Mouse (Mus musculus) myocyte (in vitro differentiated cells): ENCODE results near the gene Arl8a. TPM values are rescaled to one million over a fixed set of nuclear protein-coding genes. Genes with fewer than 3 reads are reported as not detected.
A peak's percentile ranks its signal among the peaks of the same experiment; 100 is the strongest.

Experiments
- H3K27me3 ChIP-seq: one replicate; pipeline ENCODE4 v1.6.1; 2011; ENCODE audit not compliant: control insufficient read depth, insufficient read depth, insufficient read length
- H3K36me3 ChIP-seq: one replicate; pipeline ENCODE4 v1.6.1; 2011; ENCODE audit not compliant: control insufficient read depth, insufficient read depth
- H3K4me2 ChIP-seq: one replicate; pipeline ENCODE4 v1.6.1; 2011; ENCODE audit warnings: low read depth, control low read depth
- H3K4me3 ChIP-seq: one replicate; pipeline ENCODE4 v1.5.1; 2011; ENCODE audit warnings: mild to moderate bottlenecking, control low read depth, moderate library complexity
- H3K79me2 ChIP-seq: one replicate; pipeline ENCODE4 v1.6.1; 2011; ENCODE audit not compliant: control insufficient read depth, insufficient read depth
- H3ac ChIP-seq: one replicate; pipeline ENCODE4 v1.6.1; 2011; ENCODE audit not compliant: control insufficient read depth, insufficient read length
- CEBPB ChIP-seq: IDR thresholded peaks from 2 replicates; pipeline ENCODE4 v1.6.1; 2011; ENCODE audit warnings: mild to moderate bottlenecking, moderate library complexity; ENCODE audit not compliant: poor library complexity, insufficient read depth, severe bottlenecking
- E2F4 ChIP-seq: IDR thresholded peaks from one replicate; pipeline ENCODE4 v1.6.1; 2011; ENCODE audit warnings: mild to moderate bottlenecking, control low read depth, moderate library complexity; ENCODE audit not compliant: insufficient read depth
- MAX ChIP-seq: IDR thresholded peaks from one replicate; pipeline ENCODE4 v1.6.1; 2011; ENCODE audit warnings: low read depth, mild to moderate bottlenecking, control low read depth
- MYOD1 ChIP-seq, 3 experiments: IDR thresholded peaks; one replicate each; pipeline ENCODE4 v1.6.1; 2011; ENCODE audit warnings: control low read depth in 2 of 3, low read depth in 2 of 3, mild to moderate bottlenecking in 2 of 3, moderate library complexity in 1 of 3; ENCODE audit not compliant: insufficient read length in 2 of 3, control insufficient read depth in 1 of 3
- MYOG ChIP-seq, 3 experiments: IDR thresholded peaks; one replicate each; pipeline ENCODE4 v1.6.1; 2011; ENCODE audit warnings: control low read depth in 2 of 3, low read depth in 2 of 3, mild to moderate bottlenecking in 2 of 3; ENCODE audit not compliant: insufficient read length in 2 of 3, control insufficient read depth in 1 of 3, insufficient read depth in 1 of 3
- POLR2A ChIP-seq: IDR thresholded peaks from one replicate; pipeline ENCODE4 v1.6.1; 2011; ENCODE audit warnings: low read depth, mild to moderate bottlenecking, control low read depth, moderate library complexity; ENCODE audit not compliant: insufficient read length
- POLR2AphosphoS2 ChIP-seq: IDR thresholded peaks from one replicate; pipeline ENCODE4 v1.6.1; 2011; ENCODE audit warnings: low read depth, control low read depth; ENCODE audit not compliant: insufficient read length
- REST ChIP-seq: IDR thresholded peaks from one replicate; pipeline ENCODE4 v1.6.1; 2011; ENCODE audit warnings: mild to moderate bottlenecking, control low read depth, moderate library complexity; ENCODE audit not compliant: insufficient read depth, insufficient read length
- SRF ChIP-seq: IDR thresholded peaks from one replicate; pipeline ENCODE4 v1.6.1; 2011; ENCODE audit warnings: low read depth; ENCODE audit not compliant: control insufficient read depth, insufficient read length
- TCF12 ChIP-seq: IDR thresholded peaks from one replicate; pipeline ENCODE4 v1.6.1; 2011; ENCODE audit warnings: mild to moderate bottlenecking, control low read depth; ENCODE audit not compliant: poor library complexity, insufficient read depth, severe bottlenecking
- TCF3 ChIP-seq: IDR thresholded peaks from one replicate; pipeline ENCODE4 v1.6.1; 2011; ENCODE audit warnings: low read depth, control low read depth; ENCODE audit not compliant: insufficient read length
- USF1 ChIP-seq: IDR thresholded peaks from one replicate; pipeline ENCODE4 v1.6.1; 2011; ENCODE audit warnings: low read depth, mild to moderate bottlenecking, control low read depth, moderate library complexity
- polyA plus RNA-seq: library from polyadenylated mRNA; unstranded; fragments of >200 nt; fragmentation: generic; extraction: Trizol; gene quantifications from one replicate; pipeline ENCODE4 v1.2.1, GENCODE M21; 2012; ENCODE audit warnings: missing spikeins

Arl8a gene
- polyA plus RNA-seq, 1 experiment: 61.2 TPM

GRCm38 (mm10) chr1:135167435-135167834, 20.8 kb downstream of the Arl8a start, which contains the start of gene Gpr37l1:
Gene Gpr37l1 (minus strand): TSS chr1:135167681.
- no peak within 1 kb of the TSS for H3ac ChIP-seq
- no peaks in the 10 kb centered on the region for H3K27me3 ChIP-seq
- no peak within 1 kb of the TSS for H3K4me2 ChIP-seq
- H3K79me2 ChIP-seq: no peaks in the 10 kb centered on the region
- H3K4me3 ChIP-seq: no peak within 1 kb of the TSS
- TF ChIP-seq MYOD1 (IDR thresholded peaks at IDR 0.05; ENCODE audit: control insufficient read depth in 1 of 3, insufficient read length in 2 of 3, low read depth in 2 of 3): peak in 2 of 3 experiments; percentile 27 to 78
- no peak for TF ChIP-seq TCF3
- no peak for TF ChIP-seq TCF12
- TF ChIP-seq USF1: no peak
- TF ChIP-seq REST: no peak
- TF ChIP-seq E2F4: no peak
- TF ChIP-seq SRF: no peak
- TF ChIP-seq MAX: no peak
- TF ChIP-seq MYOG (IDR thresholded peaks at IDR 0.05; ENCODE audit: control insufficient read depth in 1 of 3, insufficient read depth in 1 of 3, insufficient read length in 2 of 3, low read depth in 2 of 3): peak in 2 of 3 experiments; percentile 10 to 48
- no peak for TF ChIP-seq POLR2AphosphoS2
- no peak for TF ChIP-seq CEBPB
- TF ChIP-seq POLR2A: no peak
- H3K36me3 ChIP-seq: no peaks in the 10 kb centered on the region

- no peaks in the 10 kb centered on the region for H3K27me3 ChIP-seq
- no peaks in the 10 kb centered on the region for H3K36me3 ChIP-seq
- no peaks in the 10 kb centered on the region for H3K79me2 ChIP-seq
- H3ac ChIP-seq: no peak overlapping the region
- no peak overlapping the region for H3K4me3 ChIP-seq
- H3K4me2 ChIP-seq: no peak overlapping the region
- TF ChIP-seq SRF: no peak
- TF ChIP-seq E2F4: no peak
- no peak for TF ChIP-seq MYOD1 (IDR thresholded peaks at IDR 0.05; ENCODE audit: control insufficient read depth in 1 of 3, insufficient read length in 2 of 3, low read depth in 2 of 3)
- no peak for TF ChIP-seq POLR2AphosphoS2
- no peak for TF ChIP-seq POLR2A
- TF ChIP-seq TCF12: no peak
- TF ChIP-seq USF1: no peak
- no peak for TF ChIP-seq CEBPB
- TF ChIP-seq REST: no peak
- TF ChIP-seq MYOG (IDR thresholded peaks at IDR 0.05; ENCODE audit: control insufficient read depth in 1 of 3, insufficient read depth in 1 of 3, insufficient read length in 2 of 3, low read depth in 2 of 3): no peak
- no peak for TF ChIP-seq TCF3
- TF ChIP-seq MAX: no peak
Observed at GRCm38 (mm10) chr1:135168453-135169200, 22.0 kb downstream of the Arl8a start.

GRCm38 (mm10) chr1:135169556-135170224, 23.1 kb downstream of the Arl8a start:
- H3K4me3 ChIP-seq: no peak overlapping the region
- H3ac ChIP-seq: no peak overlapping the region
- no peaks in the 10 kb centered on the region for H3K79me2 ChIP-seq
- H3K36me3 ChIP-seq: no peaks in the 10 kb centered on the region
- no peaks in the 10 kb centered on the region for H3K27me3 ChIP-seq
- peak overlapping the region; percentile 16 for H3K4me2 ChIP-seq
- TF ChIP-seq MYOD1 (IDR thresholded peaks at IDR 0.05; ENCODE audit: control insufficient read depth in 1 of 3, insufficient read length in 2 of 3, low read depth in 2 of 3): no peak
- no peak for TF ChIP-seq TCF3
- TF ChIP-seq CEBPB: no peak
- TF ChIP-seq MYOG (IDR thresholded peaks at IDR 0.05; ENCODE audit: control insufficient read depth in 1 of 3, insufficient read depth in 1 of 3, insufficient read length in 2 of 3, low read depth in 2 of 3): no peak
- TF ChIP-seq SRF: no peak
- TF ChIP-seq POLR2A: no peak
- TF ChIP-seq USF1: no peak
- TF ChIP-seq MAX: no peak

GRCm38 (mm10) chr1:135170299-135170698, 23.7 kb downstream of the Arl8a start:
- no peaks in the 10 kb centered on the region for H3K27me3 ChIP-seq

More at GRCm38 (mm10) chr1:135170299-135170698, 23.7 kb downstream of the Arl8a start:
- Histone ChIP-seq H3K4me2 (peak overlapping the region; percentile 16), H3K79me2 (no peaks in the 10 kb centered on the region), H3K36me3 (no peaks in the 10 kb centered on the region), H3ac (no peak overlapping the region), H3K4me3 (no peak overlapping the region)
- TF ChIP-seq REST: no peak
- TF ChIP-seq POLR2A: no peak
- TF ChIP-seq MYOD1 (IDR thresholded peaks at IDR 0.05; ENCODE audit: control insufficient read depth in 1 of 3, insufficient read length in 2 of 3, low read depth in 2 of 3): no peak
- TF ChIP-seq USF1: no peak
- no peak for TF ChIP-seq TCF3
- no peak for TF ChIP-seq CEBPB
- no peak for TF ChIP-seq POLR2AphosphoS2
- no peak for TF ChIP-seq SRF
- TF ChIP-seq TCF12: no peak
- no peak for TF ChIP-seq E2F4
- no peak for TF ChIP-seq MAX
- no peak for TF ChIP-seq MYOG (IDR thresholded peaks at IDR 0.05; ENCODE audit: control insufficient read depth in 1 of 3, insufficient read depth in 1 of 3, insufficient read length in 2 of 3, low read depth in 2 of 3)
